Mouse (Mus musculus) heart, adult 2 months (tissue): ENCODE results near the gene Tbc1d22a.

Experiments used
- CTCF ChIP-seq: fragments of 200-600 bp; IDR thresholded peaks from 2 replicates; pipeline ENCODE4 v1.8.1; 2022; ENCODE audit warnings: antibody characterized with exemption, mild to moderate bottlenecking, moderate library complexity
- EP300 ChIP-seq: fragments of 200-500 bp; IDR thresholded peaks from 2 replicates; pipeline ENCODE4 v1.6.1; 2011; ENCODE audit warnings: low read depth, low read length, control low read depth; ENCODE audit not compliant: insufficient read depth
- POLR2A ChIP-seq: fragments of 200-500 bp; IDR thresholded peaks from 2 replicates; pipeline ENCODE4 v1.6.1; 2011; ENCODE audit warnings: mild to moderate bottlenecking, low read depth, low read length, control low read depth; ENCODE audit not compliant: insufficient read depth

- TF ChIP-seq CTCF (no peak), EP300 (no peak), POLR2A (no peak)
Observed at GRCm38 (mm10) chr15:86427439-86427838, 213.2 kb downstream of the Tbc1d22a start.
